Mouse (Mus musculus) kidney, postnatal 10 days (tissue): ENCODE results near the gene Phldb1.

Source experiments
- DNase-seq: peaks from one replicate; pipeline ENCODE4 v3.0.0; 2021; ENCODE audit warnings: mixed read lengths

Phldb1 gene

DNA sequence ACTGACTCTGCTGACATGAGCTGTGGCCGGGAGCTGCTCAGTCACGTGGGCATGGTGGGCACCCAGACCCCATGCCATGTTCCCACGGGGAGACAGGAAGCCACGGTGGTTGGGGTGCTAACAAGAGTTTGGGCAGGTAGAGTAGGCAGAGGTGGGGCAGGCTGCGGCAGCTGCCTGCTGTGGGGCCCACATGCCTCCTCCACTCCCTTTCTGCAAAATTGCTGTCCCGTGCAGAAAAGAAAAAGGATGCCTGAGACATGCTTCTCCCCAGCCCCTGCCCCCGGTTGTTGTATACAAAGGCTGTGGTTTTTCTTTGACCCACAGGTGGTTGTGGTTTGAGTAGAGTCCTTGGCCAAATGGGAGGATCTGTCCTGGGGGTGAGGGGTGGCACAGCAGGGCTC, 86.1 kb downstream of the Phldb1 start:
- no peak for DNase-seq

DNA sequence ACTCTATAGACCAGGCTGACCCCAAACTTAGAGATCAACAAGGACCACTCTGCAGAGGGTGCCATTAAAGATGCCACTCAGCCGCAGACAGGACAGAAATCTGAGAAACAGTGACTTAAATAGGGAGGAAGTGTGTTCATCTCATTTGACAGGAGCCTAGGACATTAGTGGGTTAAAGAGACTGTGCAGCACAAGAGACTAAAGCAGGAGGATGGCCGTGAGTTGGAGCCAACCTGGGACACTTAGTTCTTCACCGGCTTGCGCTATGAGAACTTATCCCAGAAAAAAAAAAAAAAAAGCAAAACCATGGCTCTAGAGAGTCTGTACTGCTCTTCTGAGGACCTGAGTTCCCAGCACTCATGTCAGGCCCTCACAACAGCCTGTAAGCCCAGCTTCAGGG, 87.3 kb downstream of the Phldb1 start:
- DNase-seq: no peak

DNA sequence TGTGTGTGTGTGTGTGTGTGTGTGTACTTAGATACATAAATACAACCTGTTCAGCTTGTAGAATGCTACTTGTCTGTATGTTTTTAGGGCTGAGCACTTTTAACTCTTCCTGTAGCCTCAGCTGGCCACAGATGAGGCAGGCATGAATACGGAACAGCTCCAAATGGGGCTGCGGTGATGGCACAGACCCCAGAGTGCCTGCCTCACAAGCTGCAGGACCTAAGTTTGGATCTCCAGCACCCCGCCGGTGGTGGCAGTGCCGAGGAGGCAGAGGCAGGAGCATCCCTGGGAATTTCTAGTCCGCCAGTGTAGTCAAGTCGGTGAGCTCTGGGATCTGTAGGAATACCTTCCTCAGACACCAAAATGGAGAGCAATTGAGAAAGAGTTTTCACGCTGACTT, 88.0 kb downstream of the Phldb1 start:
- DNase-seq: no peak

DNA sequence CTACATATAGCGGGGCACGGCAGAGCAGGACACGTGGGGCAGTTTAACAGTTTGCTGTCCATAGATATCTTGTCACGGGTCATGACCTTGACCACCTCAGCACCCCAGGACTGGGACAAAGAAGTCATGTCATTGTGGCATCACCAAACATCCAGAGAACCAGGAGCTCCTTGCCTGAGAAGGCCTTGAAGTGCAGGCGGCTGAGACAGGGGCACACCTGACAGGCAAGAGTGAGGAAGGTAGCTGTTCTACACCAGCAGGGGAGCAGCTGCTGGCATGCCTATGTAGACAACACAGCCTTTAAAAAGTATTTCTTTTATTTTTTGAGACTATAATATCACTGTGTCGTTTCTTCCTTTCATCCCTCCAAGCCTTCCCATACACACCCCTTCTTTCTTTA, 88.6 kb downstream of the Phldb1 start:
- no peak for DNase-seq

DNA sequence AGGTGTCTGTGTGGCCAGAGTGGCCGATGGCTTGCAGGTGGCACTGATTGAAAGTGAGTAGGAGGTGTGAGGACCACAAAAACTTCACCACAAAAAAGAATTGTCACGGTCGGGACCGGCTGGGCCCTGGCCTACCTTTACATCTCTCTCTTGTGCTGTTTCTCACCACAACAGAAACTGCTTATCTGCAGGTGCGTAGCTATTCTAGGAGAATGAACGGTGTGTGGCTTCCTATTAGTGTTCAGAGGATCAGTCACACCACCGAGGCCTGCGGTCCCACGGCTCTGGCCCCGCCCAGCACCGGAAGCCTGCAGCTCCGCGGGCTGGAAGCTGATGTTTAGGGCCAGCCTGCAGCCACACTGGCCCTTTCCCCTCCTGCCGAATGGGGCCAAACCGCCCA, 89.1 kb downstream of the Phldb1 start:
- no peak for DNase-seq

DNA sequence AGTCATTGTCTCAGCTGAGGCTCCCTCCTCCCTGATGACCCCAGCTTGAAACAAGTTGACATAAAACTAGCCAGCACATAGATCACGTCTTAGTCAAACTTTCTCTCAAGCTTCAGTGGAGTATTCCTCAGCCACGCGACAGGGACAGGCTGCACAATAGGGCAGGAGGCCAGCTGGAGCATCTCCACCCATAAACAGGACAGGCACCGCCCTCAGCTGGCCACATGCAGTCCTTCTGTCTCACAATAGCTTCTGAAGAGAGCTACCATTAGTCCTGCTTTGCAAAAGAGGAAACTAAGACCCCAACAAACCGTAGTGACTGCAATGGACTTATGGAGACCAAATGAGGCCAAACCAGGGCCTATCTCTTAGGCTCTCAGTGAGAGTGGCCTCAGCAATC, 89.5 kb downstream of the Phldb1 start:
- DNase-seq: peak; percentile 82

DNA sequence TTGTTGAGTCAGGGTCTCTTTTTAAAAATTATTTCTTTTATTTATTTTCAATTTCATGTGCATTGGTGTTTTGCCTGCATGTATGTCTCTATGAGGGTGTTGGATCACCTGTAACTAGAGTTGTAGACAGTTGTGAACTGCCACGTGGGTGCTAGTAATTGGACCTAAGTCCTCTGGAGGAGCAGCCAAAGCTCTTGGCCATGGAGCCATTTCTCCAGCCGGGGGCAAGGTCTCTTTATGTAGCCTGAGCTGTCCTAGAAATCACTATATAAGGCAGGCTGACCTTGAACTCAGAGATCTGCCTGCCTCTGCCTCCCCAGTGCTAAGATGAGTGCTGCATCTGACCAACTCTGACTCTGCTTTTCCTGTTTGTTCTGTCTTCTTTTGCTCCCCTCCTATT, 90.8 kb downstream of the Phldb1 start:
- no peak for DNase-seq

DNA sequence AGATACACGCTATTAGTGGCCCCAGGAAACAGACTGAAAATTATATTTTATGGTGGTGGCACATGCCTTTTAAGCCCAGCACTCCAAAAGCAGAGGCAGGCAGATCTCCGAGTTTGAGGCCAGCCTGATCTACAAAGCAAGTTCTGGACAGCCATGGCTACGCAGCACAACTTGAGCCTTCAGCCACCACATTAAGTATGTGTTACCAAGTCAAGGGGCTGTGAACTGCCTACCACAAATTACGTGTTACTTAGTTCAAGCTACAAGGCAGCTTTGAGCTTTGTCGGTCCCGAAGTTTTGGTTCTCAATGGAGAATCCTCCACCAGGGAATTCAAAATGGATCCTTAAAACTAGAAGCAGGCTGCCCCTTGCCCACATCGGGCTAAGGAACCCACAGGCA, 91.9 kb downstream of the Phldb1 start:
- no peak for DNase-seq

DNA sequence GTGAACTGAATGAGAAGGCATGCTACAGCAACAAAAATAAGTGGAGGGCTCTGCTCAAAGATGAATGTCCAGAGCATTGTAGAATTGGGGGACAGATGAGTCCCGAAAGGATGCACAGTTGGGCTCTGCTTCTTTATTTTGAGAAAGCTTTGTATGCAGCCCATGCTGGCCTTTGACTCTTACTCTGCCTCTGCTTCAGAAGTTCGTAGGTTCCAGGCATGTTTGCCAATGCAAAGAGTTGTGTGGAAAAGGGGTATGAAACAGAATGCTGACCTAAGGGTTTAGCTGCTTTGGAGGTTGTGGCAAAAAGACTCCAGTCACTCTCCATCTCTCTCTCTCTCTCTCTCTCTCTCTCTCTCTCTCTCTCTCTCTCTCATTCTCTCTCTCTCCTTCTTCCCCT, 93.4 kb downstream of the Phldb1 start:
- DNase-seq: no peak

DNA sequence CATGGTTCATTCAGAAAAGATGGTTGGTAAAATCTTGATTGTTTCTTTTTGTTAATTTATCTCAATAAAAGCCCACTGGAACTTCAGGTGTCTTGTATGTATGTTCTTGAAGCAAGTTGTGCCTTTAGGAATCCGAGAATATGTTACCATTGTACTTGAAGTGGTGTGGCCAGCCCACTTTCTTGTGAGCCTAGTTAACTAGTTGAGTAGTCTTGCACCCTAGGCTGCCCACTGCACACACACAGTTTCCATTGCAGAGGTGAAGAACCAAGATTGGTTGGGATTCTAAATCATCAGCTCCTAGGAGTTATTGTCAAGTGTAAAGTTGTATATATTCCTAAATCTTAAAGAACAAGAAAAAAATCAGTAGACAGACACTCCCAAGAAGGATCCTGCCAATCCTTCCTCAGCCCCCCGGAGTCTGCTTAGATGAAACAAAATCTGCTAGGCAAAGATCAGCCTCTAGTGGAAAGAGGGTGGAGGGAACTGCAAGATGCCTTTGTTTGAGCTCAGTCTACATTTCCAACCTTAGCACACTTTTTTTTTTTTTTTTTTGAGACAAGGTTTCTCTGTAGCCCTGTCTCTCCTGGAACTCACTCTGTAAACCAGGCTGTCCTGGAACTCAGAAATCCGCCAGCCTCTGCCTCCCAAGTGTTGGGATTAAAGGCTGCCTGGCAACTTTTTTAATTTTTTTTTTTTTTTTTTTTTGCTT, 94.2 kb downstream of the Phldb1 start:
- DNase-seq: no peak

DNA sequence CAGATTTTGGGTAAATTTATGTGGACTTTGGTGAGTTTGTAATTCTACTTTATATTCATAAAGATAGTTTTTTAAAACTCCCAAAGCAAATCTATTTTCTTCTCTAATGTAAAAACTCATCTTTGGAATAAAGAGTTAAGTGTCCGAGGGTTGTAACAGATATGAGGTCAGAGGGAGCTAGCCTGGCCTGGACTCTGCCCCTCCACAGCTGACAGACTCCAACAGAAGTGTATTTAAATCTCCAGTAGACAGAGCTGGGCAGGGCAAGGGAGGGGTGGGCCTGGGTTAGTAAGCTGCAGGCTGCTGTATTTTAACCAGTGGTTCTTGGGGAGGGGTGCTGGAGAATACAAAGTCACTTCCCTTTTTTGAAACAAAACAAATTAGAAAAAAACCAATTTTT, 95.0 kb downstream of the Phldb1 start:
- peak; percentile 29 for DNase-seq

DNA sequence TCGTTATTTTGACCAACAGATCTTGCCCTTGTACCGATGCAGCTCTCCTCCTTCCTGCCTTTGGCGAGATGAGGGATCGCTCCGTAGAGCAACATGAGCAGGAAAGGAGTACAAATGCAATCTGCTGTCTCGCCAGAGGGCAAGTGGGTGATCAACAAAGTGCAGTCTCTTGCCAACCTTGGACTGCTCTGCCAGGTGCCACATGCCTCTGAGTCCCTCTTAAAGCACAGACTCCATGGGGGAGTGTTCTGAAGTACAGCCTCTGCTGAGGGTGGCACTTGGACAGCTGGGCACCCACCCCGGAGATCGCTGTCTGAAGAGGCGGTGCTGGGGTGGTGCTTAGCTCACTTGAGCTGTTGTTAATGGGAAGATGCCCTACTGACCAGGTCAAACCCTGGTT, 96.3 kb downstream of the Phldb1 start:
- DNase-seq: peak; percentile 38

DNA sequence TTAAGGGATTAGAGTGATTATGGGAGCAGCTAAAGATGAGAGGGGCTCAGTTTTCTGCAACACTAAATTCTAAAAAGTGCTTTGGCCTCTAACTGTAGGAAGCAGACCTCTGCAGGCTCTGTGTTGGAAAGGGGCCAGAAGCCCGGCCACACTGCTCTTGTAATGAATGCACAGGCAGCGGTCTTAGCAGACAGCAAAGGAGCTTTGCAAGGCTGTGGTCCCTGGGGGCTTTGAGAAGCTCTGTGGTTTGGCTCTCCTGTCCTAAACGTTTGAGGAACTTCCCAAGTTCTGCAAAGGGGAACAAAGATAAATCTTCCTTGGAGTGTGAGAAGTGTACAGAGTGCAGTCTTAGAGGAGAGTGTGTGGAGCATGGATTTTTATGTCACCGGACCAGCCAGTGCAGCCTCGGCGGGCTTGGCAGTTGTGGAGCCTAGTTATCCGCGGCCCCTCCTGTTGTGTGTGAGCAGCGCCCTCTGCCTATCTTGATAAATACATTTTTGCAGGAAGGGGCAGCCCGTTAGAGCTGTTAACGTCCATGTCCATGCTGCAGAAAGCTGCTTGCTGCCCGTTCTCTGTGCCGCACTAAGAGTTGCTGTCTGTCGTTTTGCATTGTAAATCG, 97.3 kb downstream of the Phldb1 start:
- peak; percentile 84 for DNase-seq
